Mouse (Mus musculus): Measurements from ENCODE around the gene Dlg3. TPM values are rescaled to one million over a fixed set of nuclear protein-coding genes. Genes with fewer than 3 reads are reported as not detected.

Dlg3 gene
- total and polyA plus RNA-seq, 3 experiments = 8.3 to 12.1 (median 8.4) TPM

DNA sequence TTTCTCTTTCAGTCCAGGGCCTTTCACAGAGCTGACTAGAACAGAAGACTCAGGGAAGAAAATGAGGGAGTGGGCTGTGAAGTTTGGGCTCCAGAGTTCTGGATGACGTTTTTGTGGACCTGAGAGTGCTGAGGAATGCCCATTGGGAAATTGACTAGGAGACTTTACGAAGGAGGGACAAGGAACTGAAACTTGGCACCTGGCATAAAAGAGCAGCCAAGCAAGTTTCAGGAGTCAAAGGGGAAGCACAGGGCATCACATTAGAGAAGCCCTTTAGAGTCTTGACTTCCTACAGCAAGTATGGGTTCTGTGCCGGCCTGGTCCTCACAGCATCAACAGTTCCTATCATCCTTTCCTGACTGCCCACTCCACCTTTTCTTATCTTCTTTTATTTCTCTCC, 7.9 kb downstream of the Dlg3 start:
- peak overlapping the region; percentile 82 for H3K9ac ChIP-seq (ENCODE audit: insufficient read depth, low read depth)
- in situ Hi-C loops (cut with MboI; ENCODE audit: low pct_ligation_motif_present, low pct_unique_long_range_greater_than_20kb, low sequenced_read_pairs) (no loop called here), dilution Hi-C loops (cut with MboI; ENCODE audit: extremely low pct_ligation_motif_present, extremely low pct_unique_long_range_greater_than_20kb, low sequenced_read_pairs) (no loop called here)
- H3K36me3 ChIP-seq (replicated peaks in 1 of 2; ENCODE audit: control insufficient read depth in 1 of 2, insufficient read depth in 1 of 2, low read length in 1 of 2) = peaks cover 0 to 8% of the 10 kb centered on the region in 2 experiments
- H3K27ac ChIP-seq (ENCODE audit: insufficient read depth, low read depth) = 0 out of 2 replicates have a peak overlapping the region, but pooled peaks have one; percentile 31
- no peak for TF ChIP-seq ZMIZ1 (IDR thresholded peaks at IDR 0.05; ENCODE audit: low read depth, low read length)
- no peak for TF ChIP-seq JUN (IDR thresholded peaks at IDR 0.05; ENCODE audit: insufficient read depth, low read depth, low read length)
- TF ChIP-seq CHD1 (IDR thresholded peaks at IDR 0.05; ENCODE audit: low read depth, low read length) = no peak
- no peak for TF ChIP-seq CTCF (conservative IDR thresholded peaks at IDR 0.05 in 1 of 2, IDR thresholded peaks at IDR 0.05 in 1 of 2; ENCODE audit: low read depth in 2 of 2, low read length in 2 of 2)
- TF ChIP-seq IRF4 (IDR thresholded peaks at IDR 0.05; ENCODE audit: low read depth, low read length) = peak; percentile 78
- no peak for TF ChIP-seq POLR2A (IDR thresholded peaks at IDR 0.05; ENCODE audit: low read depth, low read length)
- no peak for TF ChIP-seq GABPA (IDR thresholded peaks at IDR 0.05; ENCODE audit: insufficient replicate concordance, low read depth, low read length)
- no peak for TF ChIP-seq E2F4 (IDR thresholded peaks at IDR 0.05; ENCODE audit: insufficient replicate concordance, low read depth, low read length)
- peak; percentile 66 for TF ChIP-seq EP300 (IDR thresholded peaks at IDR 0.05; ENCODE audit: low read length)
- TF ChIP-seq MAFK (IDR thresholded peaks at IDR 0.05; ENCODE audit: insufficient replicate concordance, low read length) = no peak
- TF ChIP-seq PAX5 (IDR thresholded peaks at IDR 0.05; ENCODE audit: low read length) = no peak
- TF ChIP-seq CHD2 (IDR thresholded peaks at IDR 0.05; ENCODE audit: low read length) = no peak
- no peak for TF ChIP-seq TBP (conservative IDR thresholded peaks at IDR 0.05; ENCODE audit: low read depth, low read length)
- no peak for TF ChIP-seq POLR2AphosphoS2 (IDR thresholded peaks at IDR 0.05; ENCODE audit: low read depth, low read length)
- peak overlapping the region in 1 of 3 experiments; percentile 41 for H3K4me3 ChIP-seq (replicated peaks in 1 of 3; ENCODE audit: low read depth in 2 of 3, low read length in 2 of 3, poor library complexity in 1 of 3)
- no peaks in the 10 kb centered on the region for H3K79me2 ChIP-seq (replicated peaks; ENCODE audit: control insufficient read depth, extremely low read depth, insufficient read depth, poor library complexity, severe bottlenecking)
- H3K4me2 ChIP-seq (ENCODE audit: insufficient read depth, low read depth, poor library complexity, severe bottlenecking) = peak overlapping the region; percentile 95
- H3K9me3 ChIP-seq (replicated peaks; ENCODE audit: low read length) = no peaks in the 10 kb centered on the region
- H3K27me3 ChIP-seq (replicated peaks) = no peaks in the 10 kb centered on the region
- peaks cover 3 to 5% of the 10 kb centered on the region in 2 experiments; a peak in 1 of 4 replicates for H3K4me1 ChIP-seq (ENCODE audit: control insufficient read depth in 1 of 2, insufficient read depth in 2 of 2)
- peak; percentile 21 for DNase-seq (ENCODE audit: extremely low read depth)

DNA sequence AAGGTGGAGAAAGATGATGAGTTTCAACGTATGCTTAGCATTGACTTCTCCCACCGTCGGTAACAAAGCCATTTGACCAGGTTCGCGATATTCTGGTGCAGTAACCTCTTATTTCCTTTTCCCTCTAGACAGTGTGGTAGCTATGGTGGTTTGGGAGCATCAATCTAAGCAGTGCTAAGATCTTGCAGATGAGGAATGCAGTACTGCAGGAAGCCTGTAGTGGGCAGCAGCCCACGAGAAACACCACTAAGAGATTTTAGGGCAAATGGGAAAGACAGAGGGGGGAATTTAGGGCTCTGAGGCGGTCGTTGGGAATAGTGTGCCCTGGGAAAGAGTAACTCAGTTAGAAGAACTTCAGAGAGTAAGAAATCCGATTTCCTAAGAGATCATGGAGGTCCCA, 9.0 kb downstream of the Dlg3 start:
- dilution Hi-C loops (cut with MboI; ENCODE audit: extremely low pct_ligation_motif_present, extremely low pct_unique_long_range_greater_than_20kb, low sequenced_read_pairs) = no loop called here
- Histone ChIP-seq H3K27me3 (replicated peaks) (no peaks in the 10 kb centered on the region), H3K36me3 (replicated peaks in 1 of 2; ENCODE audit: control insufficient read depth in 1 of 2, insufficient read depth in 1 of 2, low read length in 1 of 2) (peaks cover 0 to 13% of the 10 kb centered on the region in 2 experiments), H3K9me3 (replicated peaks; ENCODE audit: low read length) (no peaks in the 10 kb centered on the region), H3K27ac (ENCODE audit: insufficient read depth, low read depth) (no peak overlapping the region), H3K9ac (ENCODE audit: insufficient read depth, low read depth) (peak overlapping the region; percentile 40), H3K4me3 (replicated peaks in 1 of 3; ENCODE audit: low read depth in 2 of 3, low read length in 2 of 3, poor library complexity in 1 of 3) (peak overlapping the region in 1 of 3 experiments; percentile 66), H3K79me2 (replicated peaks; ENCODE audit: control insufficient read depth, extremely low read depth, insufficient read depth, poor library complexity, severe bottlenecking) (no peaks in the 10 kb centered on the region), H3K4me2 (ENCODE audit: insufficient read depth, low read depth, poor library complexity, severe bottlenecking) (peak overlapping the region; percentile 95), H3K4me1 (ENCODE audit: control insufficient read depth in 1 of 2, insufficient read depth in 2 of 2) (peaks cover 3 to 5% of the 10 kb centered on the region in 2 experiments; a peak in 1 of 4 replicates)
- in situ Hi-C loops (cut with MboI; ENCODE audit: low pct_ligation_motif_present, low pct_unique_long_range_greater_than_20kb, low sequenced_read_pairs) = no loop called here
- DNase-seq (ENCODE audit: extremely low read depth) = peak; percentile 37
- TF ChIP-seq GABPA (IDR thresholded peaks at IDR 0.05; ENCODE audit: insufficient replicate concordance, low read depth, low read length) (no peak), ELF1 (IDR thresholded peaks at IDR 0.05; ENCODE audit: low read depth, low read length) (no peak), USF1 (IDR thresholded peaks at IDR 0.05; ENCODE audit: low read depth, low read length) (no peak), EP300 (IDR thresholded peaks at IDR 0.05; ENCODE audit: low read length) (no peak), SMC3 (IDR thresholded peaks at IDR 0.05; ENCODE audit: low read depth, low read length) (0 out of 2 replicates have a peak, but pooled peaks have one; percentile 3), MAX (IDR thresholded peaks at IDR 0.05; ENCODE audit: low read length) (no peak), SIN3A (IDR thresholded peaks at IDR 0.05; ENCODE audit: low read length) (no peak), BHLHE40 (IDR thresholded peaks at IDR 0.05; ENCODE audit: low read depth, low read length) (no peak), USF2 (conservative IDR thresholded peaks at IDR 0.05; ENCODE audit: low read depth, low read length) (no peak), JUND (conservative IDR thresholded peaks at IDR 0.05; ENCODE audit: low read depth, low read length) (no peak), RAD21 (IDR thresholded peaks at IDR 0.05; ENCODE audit: low read depth, low read length) (peak; percentile 43), CTCF (conservative IDR thresholded peaks at IDR 0.05 in 1 of 2, IDR thresholded peaks at IDR 0.05 in 1 of 2; ENCODE audit: low read depth in 2 of 2, low read length in 2 of 2) (peak; percentile 53 to 54), POLR2AphosphoS2 (IDR thresholded peaks at IDR 0.05; ENCODE audit: low read depth, low read length) (no peak), CHD2 (IDR thresholded peaks at IDR 0.05; ENCODE audit: low read length) (no peak)

All from CH12.LX (cell line).